Mouse (Mus musculus): ENCODE results near the gene Fhod1.

DNA sequence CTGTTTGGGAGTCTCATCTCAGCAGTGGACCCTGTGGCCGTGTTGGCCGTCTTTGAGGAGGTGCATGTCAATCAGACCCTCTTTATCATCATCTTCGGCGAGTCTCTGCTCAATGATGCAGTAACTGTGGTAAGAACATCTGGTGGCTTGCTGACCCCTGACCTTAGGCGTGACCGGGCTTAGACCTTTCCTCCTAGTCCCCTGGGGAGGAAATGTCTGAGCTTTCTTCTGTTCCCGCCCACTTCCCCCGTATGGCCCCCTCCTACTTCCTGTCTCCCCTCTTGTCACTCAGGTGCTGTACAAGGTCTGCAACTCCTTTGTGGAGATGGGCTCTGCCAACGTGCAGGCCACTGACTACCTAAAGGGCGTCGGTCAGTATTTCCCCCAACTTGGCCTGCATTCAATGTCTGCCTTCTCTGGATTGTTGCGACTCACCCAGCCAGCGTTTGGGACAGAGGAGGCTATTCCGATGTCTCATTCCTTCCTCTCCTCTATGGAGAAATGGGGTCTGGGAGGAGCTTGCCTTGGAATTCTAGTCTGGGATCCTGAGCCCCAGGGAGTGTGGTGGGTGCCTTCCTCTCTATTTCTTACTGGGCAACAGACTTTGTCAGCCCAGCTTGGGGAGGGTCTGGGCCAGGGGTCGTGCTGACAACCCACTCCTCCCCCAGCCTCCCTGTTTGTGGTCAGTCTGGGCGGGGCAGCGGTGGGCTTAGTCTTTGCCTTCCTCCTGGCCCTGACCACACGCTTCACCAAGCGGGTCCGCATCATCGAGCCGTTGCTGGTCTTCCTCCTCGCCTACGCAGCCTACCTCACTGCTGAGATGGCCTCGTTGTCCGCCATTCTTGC lies 7.6 kb upstream of the Fhod1 start:
- TF ChIP-seq POLR2A (IDR thresholded peaks at IDR 0.05; ENCODE audit: borderline replicate concordance, extremely low read depth, insufficient read depth, insufficient read length, poor library complexity, severe bottlenecking) (no peak), CTCF (IDR thresholded peaks at IDR 0.05; ENCODE audit: borderline replicate concordance, extremely low read depth, insufficient read depth, insufficient read length) (no peak)
